Mouse (Mus musculus) megakaryocyte, adult 5-6 weeks (primary cell): ENCODE data around the gene Zcchc4. TPM values are rescaled to one million over a fixed set of nuclear protein-coding genes. Genes with fewer than 3 reads are reported as not detected.

ENCODE experiments used
- ATAC-seq: 2 replicates; pipeline ENCODE4 v1.8.0; 2016; ENCODE audit warnings: mild to moderate bottlenecking, inconsistent platforms; ENCODE audit not compliant: poor library complexity, severe bottlenecking
- total RNA-seq, 2 experiments: library from RNA; stranded (forward) in 1 of 2; stranded (reverse) in 1 of 2; fragments of 153-499, 151-499 nt in 1 of 2; fragments of 221-1000, 200-1000 nt in 1 of 2; gene quantifications; 2 replicates each; pipeline versions ENCODE4 v1.2.3 to v1.2.4; 2015 to 2017

Gene Zcchc4
- total RNA-seq, 2 experiments from 2014 or later = 11.8 to 16.4 TPM

- ATAC-seq = no peak
Observed at GRCm38 (mm10) chr5:52868918-52869703, 93.9 kb downstream of the Zcchc4 start.

GRCm38 (mm10) chr5:52871461-52871860, 96.3 kb downstream of the Zcchc4 start:
- no peak for ATAC-seq

GRCm38 (mm10) chr5:52871986-52872385, 96.8 kb downstream of the Zcchc4 start:
- no peak for ATAC-seq

Other genes with a start within 250 kb of the Zcchc4 start
- not detected in 2 replicates for gene Lgi2, start 208.9 kb upstream of the Zcchc4 start, total RNA-seq (2015)
- gene Lgi2, start 208.9 kb upstream of the Zcchc4 start, total RNA-seq (2017) = not detected in 2 replicates
- 5.2 and 8.5 TPM in 2 replicates for gene Sepsecs, start 105.7 kb upstream of the Zcchc4 start, total RNA-seq (2015)
- 9.2 and 9.3 TPM in 2 replicates for gene Sepsecs, start 105.7 kb upstream of the Zcchc4 start, total RNA-seq (2017)
- 15.0 and 16.1 TPM in 2 replicates for gene Pi4k2b, start 33.8 kb upstream of the Zcchc4 start, total RNA-seq (2015)
- 12.2 and 17.2 TPM in 2 replicates for gene Pi4k2b, start 33.8 kb upstream of the Zcchc4 start, total RNA-seq (2017)
- 47.1 and 50.1 TPM in 2 replicates for gene Anapc4, start 58.6 kb downstream of the Zcchc4 start, total RNA-seq (2015)
- gene Anapc4, start 58.6 kb downstream of the Zcchc4 start, total RNA-seq (2017) = 60.6 and 77.7 TPM in 2 replicates